Mouse (Mus musculus) cerebellum, adult 8-10 months (tissue): ENCODE measurements at regions not wholly inside any gene's neighbourhood (a gene's known extent, or its start where the extent isn't known, plus 50 kb on each side); places are given as distances from the start of the nearest gene placed in this dataset.

ENCODE experiments used
- DNase-seq: peaks from one replicate; pipeline ENCODE4 v3.0.0; 2022

- DNase-seq, result no peak
Measured at GRCm38 (mm10) chr5:118354127-118354526, 109.1 kb downstream of the 2410131K14Rik start.

- DNase-seq, result no peak
Measured at GRCm38 (mm10) chr5:118354871-118355270, 109.8 kb downstream of the 2410131K14Rik start.

- no peak for DNase-seq
Measured at GRCm38 (mm10) chr5:118355287-118355686, 110.3 kb downstream of the 2410131K14Rik start.

GRCm38 (mm10) chr5:118355691-118356337 is 110.8 kb downstream of the 2410131K14Rik start:
- DNase-seq, result no peak

GRCm38 (mm10) chr5:118359646-118360373 is 114.8 kb downstream of the 2410131K14Rik start:
- no peak for DNase-seq

GRCm38 (mm10) chr5:118360374-118361064 is 115.5 kb downstream of the 2410131K14Rik start:
- no peak for DNase-seq

GRCm38 (mm10) chr5:118361133-118361852 is 116.3 kb downstream of the 2410131K14Rik start:
- no peak for DNase-seq

- no peak for DNase-seq
Measured at GRCm38 (mm10) chr5:118361853-118362406, 116.9 kb downstream of the 2410131K14Rik start.

- DNase-seq, result no peak
Measured at GRCm38 (mm10) chr5:118362738-118363137, 117.7 kb downstream of the 2410131K14Rik start.

GRCm38 (mm10) chr5:118363154-118363553 is 118.1 kb downstream of the 2410131K14Rik start:
- no peak for DNase-seq

DNA sequence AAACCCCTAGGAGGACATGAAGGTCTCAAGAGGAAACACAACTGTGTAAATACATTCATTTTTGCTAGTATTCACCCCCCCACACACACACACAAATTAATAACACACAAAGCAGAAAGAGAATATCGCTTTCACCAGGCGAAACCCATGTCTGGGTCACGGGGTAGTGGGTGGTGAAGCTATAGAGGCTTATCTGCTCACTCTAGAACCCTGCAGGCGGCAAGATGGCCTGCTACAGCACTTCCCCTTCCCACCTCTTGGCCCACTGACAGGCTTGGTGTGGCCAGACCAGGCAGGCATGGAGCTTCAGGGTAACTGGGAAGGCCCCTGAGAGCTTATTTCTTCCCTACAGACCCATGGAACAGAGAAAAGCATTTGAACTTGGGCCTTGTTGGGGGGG is 119.6 kb downstream of the 2410131K14Rik start:
- DNase-seq, result no peak

DNA sequence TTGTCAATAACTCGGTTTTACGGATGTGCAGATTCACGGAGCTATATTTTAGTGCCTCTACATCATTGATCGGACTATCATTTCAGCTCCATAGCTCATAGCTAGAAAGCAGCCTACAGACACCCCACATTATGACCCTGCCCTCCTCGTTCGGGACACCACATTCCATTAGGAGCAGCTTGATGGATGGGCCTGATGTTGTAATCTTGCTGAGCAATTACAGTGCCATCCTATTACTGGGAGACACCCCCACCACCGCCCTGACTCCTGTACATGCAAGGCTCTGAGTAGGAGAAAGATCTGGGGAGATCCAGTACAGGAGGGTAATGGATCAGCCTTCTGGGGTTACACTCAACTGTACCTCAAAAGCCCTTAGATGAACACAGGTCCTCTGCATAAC is 120.2 kb downstream of the 2410131K14Rik start:
- no peak for DNase-seq

DNA sequence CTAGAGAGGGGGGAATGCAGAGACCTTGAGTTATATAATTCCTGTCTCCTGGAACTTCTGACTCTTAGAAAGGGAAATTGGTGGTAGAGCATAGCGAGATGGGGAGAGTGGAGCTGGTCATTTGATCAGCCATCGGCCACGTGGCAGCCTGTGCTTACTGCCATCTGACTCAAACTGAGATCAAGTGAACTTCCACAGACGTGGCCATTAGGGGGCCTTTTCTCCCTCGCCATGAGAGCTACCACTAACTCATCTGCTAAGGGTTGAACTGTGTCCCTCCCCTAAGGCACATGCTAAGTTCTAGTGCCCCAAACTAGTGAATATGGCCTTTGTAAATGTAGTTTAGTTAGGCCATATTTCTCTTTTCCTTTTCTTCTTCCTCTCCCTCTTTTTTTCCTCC is 120.6 kb downstream of the 2410131K14Rik start:
- no peak for DNase-seq

GRCm38 (mm10) chr5:118367047-118367446 is 122.0 kb downstream of the 2410131K14Rik start:
- no peak for DNase-seq

DNA sequence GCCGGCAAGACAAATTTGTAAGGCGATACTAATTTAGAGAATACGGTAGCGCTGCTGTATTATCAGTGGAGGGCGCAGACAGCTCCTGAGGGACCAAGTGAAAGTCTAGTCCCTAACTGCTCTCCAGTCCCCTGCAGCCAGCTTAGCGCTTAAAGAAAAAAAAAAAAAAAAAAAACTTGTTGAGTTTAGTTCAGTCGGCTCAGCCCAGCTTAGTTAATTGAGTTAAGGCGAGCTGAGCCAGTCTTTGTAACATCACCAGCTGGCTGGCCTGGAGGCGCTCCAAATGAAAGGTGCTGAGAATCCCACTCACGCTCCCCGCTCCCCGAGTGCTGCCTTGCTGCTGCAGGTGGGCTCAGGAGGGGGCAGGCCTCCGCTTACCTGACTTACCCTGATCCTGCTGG is 128.6 kb downstream of the 2410131K14Rik start:
- no peak for DNase-seq

DNA sequence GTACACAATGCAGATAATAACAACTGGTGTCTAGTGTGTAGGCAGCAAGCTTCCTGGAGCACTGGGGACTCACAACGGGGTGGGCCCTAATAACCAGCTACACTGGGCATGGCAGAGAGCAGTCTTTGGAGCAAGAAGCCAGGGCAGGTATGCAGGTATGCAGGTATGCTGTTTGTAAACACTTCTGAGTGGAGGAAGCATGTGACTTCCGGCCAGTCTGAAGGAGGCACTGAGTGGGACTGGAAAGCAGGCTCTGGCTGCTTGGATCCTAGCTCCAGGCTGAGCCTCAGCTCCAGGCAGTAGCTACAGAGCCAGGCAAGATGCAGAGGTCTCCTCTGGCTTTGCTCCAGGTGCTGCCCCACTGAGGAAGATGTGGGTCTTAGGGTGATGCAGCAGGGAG is 129.9 kb downstream of the 2410131K14Rik start:
- no peak for DNase-seq

GRCm38 (mm10) chr5:118375916-118376315 is 130.9 kb downstream of the 2410131K14Rik start:
- no peak for DNase-seq

DNA sequence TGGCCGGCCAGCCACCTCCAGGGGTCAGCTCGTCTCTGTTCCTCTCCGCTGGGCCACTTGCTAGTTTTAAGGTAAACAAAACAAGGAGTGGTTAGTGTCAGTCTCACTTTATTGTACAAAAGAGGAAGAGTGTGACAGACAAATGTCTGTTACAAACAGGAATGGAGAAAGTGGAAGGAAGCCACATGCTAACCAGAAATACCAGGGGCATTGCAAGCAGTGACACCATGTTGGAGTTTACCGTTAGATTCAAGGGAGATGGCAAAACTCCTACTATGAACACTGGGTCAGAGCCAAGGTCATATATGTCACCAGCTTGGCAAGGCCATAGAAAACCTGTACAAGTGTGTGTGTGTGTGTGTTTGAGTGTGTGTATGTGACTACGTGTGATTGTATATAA is 131.5 kb downstream of the 2410131K14Rik start:
- DNase-seq, result no peak

- no peak for DNase-seq
Measured at GRCm38 (mm10) chr5:118377402-118377848, 132.4 kb downstream of the 2410131K14Rik start.

- DNase-seq, result no peak
Measured at GRCm38 (mm10) chr5:118379245-118380051, 134.4 kb downstream of the 2410131K14Rik start.

DNA sequence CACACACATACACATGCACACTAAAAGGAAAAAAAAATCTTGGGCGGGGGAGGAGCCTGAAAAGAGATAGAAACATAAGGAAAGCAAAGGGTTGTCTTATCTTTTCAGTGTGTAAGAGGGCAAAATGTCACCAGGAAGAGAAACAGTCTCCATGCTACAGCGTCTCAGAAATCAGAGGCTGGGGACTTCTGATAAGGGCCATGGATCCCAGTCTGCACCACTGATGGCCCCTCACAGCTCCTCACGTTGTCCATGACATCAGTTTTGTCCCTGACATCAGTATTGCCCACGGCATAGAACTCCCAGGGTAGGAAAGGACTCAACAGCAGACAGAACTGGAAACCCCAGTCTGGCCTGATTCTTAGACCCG is 135.0 kb downstream of the 2410131K14Rik start:
- DNase-seq, result no peak
